Mouse (Mus musculus) embryo, embryonic 10 days (tissue): Measurements from ENCODE around the gene Lcmt1.

Source experiments
- DNase-seq: peaks from one replicate; pipeline ENCODE4 v3.0.0-alpha.2; 2015; ENCODE audit warnings: low spot score

Gene Lcmt1

DNA sequence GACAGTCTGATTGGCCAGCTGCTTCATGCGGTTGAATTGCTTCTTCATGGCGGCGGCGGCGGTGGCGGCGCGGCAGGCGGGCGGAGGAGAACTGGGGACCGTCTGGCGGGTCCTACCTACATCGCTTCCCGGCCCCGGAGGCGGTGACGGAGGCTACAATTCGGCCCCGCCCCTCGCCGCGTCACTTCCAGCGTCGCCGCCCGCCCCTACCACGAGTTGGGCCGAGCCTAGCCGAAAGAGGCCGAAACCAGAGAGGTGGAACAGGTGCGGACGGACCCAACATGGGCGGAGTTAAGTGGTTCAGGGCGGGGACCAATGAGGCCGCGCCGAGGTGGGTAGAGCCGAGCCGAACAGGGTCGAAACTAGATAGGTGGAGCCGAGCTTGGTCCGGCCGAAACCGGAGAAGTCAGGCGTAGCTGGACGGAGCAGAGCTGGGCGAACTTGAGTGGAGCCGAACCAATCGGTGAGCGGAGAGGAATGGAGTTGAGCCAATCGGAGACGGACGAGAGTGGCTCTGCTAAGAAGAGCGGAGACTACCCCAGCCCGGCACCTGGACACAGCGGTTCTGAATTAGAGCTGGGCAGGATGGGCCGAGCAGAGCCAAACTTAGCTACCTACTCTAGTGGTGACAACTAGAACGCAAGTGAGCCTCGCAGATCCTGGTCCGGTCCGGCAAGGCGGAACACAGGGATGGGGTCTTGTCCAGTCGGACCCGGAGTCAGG is at the start of gene Lcmt1, which contains the start of gene Arhgap17:
TSS of gene Lcmt1 (plus strand) at position 26 of the 723 bp plus-strand sequence.
TSS of gene Arhgap17 (minus strand) at position 157 of the 723 bp plus-strand sequence.
- peak; percentile 98 for DNase-seq

DNA sequence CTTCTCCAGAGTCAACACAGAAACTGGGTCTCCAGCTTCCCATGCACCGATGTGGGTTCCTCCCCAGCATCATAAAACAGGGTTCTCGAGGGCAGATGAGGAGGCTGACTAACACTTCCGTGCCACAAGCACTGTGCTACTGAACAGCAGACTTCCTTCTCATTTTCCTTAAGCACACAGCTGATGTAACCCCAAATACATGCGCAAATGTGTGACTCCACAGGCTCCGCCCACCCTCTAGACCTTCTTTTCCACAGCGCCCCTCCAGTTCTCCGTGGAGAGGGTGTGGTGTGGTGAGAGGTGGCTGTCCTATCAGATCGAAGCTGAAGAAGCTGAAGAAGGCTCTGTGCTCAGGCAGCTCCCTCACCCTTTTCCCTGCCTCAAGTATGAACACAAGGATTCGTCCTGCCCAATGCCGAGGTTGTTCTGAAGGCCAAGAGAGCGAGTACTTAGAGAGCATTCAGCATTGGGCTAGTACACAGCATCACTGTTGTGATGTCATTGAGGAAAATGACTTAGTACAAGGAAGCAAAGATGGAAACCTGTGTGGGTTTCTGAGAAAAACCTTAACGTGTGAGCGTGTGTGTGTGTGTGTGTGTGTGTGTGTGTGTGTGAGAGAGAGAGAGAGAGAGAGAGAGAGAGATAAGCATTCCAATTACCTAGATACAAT is 47.0 kb upstream of the Lcmt1 start:
- DNase-seq: no peak

DNA sequence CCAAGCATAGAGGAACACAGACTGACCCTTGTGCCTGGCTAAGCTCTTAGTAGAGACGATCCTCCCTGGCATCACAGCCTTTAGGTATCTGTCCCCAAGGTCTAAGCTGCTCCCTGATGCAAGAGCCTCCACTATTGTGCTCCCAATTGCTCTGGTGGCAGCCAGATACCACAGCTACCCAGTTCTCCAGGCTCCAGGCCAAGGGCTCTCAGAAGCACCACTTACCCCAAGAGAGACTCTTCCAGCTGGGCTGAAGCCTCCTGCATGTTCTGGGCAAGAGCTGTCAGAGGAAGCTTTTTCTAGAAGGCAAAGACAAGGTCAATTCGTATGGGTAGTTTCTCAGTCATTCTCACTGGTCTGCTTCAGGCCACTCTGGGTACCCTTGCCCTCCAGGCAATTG is 46.2 kb upstream of the Lcmt1 start:
- no peak for DNase-seq

DNA sequence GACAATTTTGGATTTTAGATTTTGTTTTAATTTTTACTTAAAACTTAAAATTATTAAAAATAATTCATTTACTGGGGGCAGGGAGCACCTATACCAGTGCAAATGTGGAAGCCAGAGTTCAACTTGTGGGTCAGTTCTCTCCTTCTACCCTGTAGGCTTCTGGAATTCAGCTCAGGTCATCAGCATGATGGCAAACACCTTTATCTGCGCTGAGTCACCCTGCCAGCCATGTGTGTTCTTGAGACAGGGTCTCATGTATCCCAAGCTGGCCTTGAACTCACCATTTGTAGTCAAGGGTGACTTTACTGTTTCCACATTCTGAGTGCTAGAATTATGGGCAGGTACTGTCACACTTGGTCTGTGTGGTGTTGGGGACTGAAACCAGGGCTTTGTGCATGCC is 45.5 kb upstream of the Lcmt1 start:
- DNase-seq: no peak

DNA sequence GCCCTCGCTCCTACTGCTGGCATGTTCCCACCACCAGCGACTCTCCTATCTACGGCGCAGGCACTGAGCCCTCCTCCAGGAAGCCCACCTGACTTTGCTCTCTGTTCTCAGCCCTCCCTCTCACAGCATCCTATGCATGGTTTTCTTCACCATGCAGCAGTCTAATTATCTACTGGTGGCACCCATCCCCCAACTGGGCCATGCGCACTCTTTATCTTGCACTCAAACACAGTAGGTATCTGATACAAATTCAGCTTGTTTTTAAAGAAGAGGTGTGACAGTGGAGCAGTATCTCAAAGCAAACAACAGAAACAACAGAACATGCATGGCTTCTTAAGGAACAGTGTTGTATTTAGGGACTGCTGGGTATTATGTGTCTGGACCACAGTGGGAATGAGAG is 43.5 kb upstream of the Lcmt1 start:
- no peak for DNase-seq

DNA sequence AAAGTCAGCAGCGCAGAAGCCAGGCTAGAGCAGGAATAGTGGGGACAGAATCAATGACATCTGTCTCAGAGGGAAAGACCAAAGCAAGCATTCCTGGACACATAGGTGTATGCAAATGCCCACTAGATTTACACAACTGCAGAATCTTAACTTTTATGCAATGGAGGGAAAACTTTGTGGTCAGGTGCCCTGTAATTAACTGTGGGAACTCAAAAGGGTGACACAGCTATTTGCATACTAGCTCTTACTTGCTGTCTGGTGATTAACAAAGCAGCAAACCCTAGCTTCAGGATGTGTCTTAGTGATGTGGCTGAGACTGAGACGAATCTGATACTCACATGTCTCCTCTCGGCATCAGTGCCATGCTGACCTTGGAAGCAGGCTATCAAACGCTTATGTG is 42.7 kb upstream of the Lcmt1 start:
- no peak for DNase-seq

DNA sequence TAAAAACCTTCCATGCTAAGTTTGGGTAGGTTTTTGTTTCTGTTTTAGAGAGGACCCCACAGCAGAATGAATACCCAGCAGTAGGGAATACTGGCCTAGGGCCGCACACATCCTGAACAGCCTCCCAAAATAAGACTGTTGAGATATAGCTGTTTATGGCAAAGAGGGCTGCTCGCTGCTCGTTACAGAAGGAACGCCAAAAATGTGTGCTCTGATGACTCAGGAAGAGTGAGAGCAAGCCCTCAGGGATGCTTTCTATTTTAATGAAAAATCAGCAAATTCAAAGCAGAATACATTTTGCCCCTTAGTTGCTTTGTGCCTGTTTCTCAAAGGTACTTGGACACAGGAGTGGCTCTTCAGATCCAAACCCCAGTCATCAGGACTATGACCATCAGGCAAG is 41.7 kb upstream of the Lcmt1 start:
- no peak for DNase-seq

DNA sequence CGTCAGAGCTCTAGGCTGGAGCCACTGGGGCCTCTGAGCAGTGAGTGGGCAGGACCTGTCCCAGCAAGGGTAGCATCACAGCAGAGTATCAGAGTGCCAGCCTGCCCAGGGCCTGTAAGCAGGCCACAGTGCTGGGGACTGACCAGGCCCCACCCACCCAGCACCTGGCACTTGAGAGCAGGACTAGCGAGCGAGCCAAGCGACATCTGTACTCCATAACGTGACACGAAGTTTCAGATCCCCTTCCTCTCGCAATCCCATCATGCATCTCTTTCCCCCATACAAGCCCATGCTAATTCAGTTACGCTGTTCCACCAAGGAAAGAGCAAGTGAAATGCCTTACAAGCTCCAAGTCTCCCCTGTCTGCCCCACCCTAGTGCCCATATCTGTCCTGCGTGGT is 39.1 kb upstream of the Lcmt1 start:
- DNase-seq: no peak

DNA sequence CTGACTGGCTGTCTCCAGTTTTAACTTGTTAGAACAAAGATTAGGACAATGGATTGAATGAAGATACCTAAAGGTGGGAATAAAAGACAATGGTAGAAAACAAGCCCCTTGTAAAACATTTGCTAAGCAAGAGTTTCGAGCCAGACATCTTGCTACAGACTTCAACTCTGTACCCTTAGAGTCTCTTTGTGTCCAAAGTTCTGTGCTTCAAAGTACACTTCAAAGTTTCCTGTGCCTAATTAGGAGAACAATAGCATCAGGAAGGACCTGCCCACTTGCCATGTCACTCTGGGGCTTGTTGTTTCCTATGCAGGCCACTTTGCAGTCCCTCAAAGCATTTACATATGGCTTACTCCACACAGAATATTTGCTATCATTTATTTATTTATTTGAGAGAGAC is 33.3 kb upstream of the Lcmt1 start:
- no peak for DNase-seq

DNA sequence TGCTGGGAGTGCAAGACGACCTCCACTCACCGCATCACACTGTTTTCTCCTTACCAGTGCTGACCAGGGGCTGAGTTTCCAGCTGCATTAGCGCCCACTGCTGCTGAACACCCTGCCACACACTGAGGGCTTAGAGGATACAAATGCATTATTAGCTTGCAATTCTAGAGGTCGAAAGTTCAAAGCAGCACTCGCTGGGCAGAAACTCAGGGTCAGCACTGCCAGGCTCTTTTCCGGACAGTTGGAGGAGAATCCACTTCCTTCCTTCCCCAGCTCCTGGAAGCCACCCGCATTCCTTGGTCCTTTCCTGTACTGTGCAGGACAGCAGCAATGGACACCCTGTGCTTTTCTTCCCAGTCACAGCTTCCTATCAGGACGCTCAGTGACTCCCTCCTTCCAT is 31.2 kb upstream of the Lcmt1 start:
- DNase-seq: peak; percentile 43

DNA sequence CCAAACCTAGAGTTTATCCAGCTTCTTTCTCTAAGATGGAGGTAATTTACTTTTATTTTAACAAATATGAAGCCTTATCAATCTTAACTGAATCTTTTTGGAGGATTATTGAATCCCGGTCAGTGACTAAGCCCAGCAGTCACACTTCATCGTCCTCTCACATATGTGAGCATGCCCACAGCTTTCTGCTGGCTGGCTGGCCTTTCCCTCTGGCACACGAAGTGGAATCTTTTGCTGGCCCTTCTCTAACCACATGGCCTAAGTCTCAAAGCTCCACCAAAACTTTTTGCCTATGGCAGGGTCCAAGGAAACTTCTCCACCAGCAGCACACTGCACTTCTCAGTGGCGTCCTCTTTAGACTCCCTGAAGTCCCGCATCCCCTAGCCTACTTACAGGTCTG is 27.7 kb upstream of the Lcmt1 start:
- no peak for DNase-seq

DNA sequence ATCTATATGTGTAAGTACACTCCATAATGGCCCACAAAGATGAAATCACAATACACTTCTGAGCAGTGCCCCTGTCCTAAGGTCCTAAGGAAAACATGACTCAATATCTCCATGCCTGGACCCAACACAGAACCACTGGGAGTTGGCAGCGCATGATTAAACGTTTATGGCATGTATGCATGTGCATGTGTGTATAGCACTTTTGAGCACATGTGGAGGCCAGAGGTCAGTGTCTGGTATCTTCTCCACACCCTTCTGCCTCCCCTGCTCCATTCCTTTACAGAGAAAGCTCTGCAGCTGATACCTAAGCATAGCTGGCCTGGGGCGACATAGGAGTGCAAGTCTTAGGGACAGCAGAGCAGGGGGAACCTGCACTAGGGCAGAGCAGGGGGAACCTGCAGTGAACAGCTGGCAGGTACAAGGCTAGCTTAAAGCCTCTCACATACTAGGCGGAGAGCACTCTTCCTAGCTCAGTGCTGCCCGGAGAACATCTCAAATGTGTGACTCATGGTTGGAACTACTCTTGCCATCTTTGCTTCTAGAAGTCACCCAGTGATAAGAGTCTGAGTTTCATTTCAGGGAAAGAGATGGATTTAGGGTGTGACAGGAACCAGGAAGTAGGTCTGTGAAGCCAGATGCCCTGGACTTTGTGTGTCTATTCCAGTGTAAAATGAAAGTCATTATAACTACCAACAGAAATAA is 25.4 kb upstream of the Lcmt1 start:
- no peak for DNase-seq

DNA sequence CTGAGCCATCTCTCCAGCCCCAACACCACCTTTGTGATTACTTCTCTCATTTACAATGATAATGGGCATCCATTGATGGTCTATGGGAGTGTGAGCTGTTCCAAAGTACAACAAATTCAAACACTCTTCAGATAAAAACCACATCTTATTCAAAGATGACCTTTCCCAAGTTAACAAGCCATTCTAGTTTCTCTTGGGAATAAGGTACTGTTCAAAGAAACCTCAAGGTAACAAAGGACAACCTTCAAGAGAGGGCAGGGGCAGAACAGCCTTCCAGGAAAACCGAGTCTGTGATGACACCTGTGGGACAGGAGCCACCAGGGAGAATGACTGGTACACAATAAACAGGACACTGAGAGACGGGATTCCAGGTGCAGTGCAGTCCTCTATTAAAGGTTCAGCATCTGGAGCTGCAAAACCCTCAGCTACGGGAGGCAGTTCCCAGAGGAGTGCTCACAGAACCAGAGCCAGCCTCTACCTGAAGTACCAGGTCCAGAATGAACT is 24.5 kb upstream of the Lcmt1 start:
- no peak for DNase-seq

DNA sequence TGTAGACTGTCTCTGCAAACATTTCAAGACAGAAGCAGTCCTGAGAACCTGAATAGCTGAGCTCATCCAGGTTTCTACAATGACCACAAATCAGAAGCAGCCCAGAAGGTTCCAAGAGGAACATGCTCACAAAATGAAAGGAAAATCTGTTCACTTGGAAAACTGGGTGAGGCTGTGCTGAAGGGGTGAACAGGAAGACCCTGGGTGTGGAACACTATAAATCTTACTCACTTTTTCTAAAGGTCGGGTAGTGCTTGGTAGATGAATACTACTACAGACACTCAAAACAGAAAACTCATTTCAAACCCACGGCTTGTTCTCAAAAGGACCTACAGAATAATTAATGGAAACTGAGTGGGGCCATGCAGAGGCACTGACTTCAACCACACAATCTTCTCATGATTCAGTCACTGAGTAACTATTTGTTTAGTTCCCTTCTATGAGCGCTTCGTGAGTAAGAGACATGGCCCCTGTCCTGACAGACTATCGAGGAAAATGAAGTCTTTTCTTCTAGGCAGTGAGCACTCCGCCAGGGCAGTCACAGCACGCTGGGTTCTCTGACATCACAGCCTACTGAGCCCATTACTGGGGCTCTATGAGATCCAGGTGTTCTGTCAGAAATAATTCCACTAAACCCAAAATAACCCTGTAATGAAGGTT is 22.8 kb upstream of the Lcmt1 start:
- no peak for DNase-seq

DNA sequence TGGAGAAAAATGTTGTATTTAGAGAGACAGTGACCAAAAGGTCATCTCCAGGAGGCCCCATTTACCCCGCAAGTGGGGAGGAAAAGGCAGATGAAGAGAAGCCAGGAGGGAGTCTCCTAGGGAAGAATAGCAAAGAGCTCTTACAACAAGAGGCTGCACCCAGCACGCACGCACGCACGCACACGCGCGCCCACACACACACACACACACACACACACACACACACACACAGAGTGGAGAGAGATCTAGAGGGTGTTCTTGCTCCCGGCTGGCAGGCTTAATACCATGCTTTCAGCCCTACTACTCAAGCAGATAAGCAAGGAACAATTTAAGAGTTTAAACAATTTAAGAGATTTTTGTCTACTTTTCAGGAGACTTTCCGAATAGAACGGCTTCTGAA is 19.8 kb upstream of the Lcmt1 start:
- no peak for DNase-seq

DNA sequence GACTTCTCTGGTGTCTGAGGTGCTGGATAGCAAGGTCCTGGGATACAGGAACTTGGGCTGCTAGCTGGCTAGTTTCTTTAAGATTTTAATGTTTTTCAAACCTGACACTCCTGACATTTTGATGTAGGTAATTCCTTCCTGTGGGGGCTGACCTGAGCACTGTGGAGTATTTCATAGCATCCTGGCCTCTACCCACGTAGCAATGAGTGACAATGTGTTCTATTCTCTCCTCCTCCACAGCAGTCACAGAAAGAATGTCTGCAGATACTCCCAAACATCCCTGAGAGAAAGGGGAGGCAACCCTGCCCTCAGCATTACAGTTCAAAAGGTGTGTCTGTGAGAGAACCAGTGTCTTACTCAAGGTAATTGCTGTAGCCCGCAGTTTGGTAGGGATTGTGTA is 19.3 kb upstream of the Lcmt1 start:
- DNase-seq: no peak

DNA sequence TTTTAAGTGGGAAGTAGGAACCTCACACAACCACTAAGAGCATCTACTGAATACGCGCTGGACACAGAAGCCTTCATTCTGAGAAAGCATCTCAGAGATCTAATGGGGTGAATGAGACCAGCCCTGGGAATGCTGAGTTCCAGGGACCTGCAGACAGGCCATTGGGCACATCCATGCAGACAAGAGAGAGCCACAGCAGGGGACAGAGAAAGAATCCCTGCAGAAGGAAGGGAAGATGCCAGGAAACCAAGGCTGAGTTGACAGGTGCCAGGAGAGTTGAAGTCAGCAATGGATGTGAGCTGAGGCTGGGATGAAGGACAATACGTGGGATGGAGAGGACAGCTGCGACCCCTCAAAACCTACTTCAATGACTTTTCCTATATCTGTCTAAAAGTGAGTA is 16.5 kb upstream of the Lcmt1 start:
- no peak for DNase-seq

DNA sequence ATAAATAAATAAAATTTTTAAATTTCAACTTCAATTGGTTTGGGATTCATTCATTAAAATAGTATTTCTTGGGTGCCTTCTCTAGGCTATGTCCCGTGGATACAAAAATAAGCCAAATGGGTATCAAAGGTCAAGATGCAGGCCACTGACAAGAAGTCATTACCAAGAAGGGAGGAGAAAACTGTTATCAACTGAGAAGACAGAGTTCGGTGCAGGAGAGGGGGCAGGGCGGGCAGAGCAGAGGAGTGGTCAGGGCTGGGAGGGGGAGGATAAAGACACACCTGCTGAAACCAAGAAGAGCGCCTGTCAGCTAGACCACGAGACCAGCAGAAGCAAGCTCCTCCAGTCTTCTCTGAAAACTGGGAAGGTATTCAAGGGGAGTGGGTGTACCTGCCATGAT is 15.7 kb upstream of the Lcmt1 start:
- no peak for DNase-seq

DNA sequence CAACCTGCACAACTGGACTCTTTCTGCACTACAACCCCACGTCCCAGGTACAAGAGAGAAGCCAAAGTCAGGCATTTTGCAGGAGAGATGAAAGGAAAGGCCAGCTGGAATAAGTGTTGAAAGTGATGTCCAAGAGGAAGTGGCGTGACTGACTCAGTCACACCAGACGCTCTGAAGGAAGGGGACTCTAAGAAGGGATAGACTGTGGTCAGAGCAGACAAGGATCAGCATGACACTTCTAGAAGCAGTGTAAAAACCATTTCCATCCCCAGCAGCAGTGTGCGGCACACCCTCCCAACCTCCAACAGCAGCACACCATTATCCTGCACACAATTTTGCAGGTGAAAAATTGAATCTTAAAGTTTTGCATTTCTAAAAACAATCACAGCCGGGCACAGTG is 15.2 kb upstream of the Lcmt1 start:
- no peak for DNase-seq

DNA sequence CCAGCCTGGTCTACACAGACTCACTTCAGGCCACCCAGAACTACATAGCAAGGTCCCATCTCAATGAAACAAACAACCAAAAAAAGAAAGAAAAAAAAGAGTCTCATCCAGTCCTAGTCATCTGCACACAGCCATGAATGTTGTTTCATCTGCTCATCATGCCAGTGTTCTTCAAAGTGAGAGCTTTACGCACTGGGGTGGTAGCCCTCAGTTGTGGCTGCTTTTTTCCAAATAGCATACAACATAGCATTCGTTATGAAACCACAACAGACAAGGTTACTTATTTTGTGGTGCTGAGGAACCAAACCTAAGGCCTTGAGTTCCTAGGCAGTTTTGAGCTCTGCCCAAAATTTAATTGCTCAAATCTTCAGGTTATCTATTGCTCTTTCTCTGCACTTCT is 14.7 kb upstream of the Lcmt1 start:
- DNase-seq: no peak

DNA sequence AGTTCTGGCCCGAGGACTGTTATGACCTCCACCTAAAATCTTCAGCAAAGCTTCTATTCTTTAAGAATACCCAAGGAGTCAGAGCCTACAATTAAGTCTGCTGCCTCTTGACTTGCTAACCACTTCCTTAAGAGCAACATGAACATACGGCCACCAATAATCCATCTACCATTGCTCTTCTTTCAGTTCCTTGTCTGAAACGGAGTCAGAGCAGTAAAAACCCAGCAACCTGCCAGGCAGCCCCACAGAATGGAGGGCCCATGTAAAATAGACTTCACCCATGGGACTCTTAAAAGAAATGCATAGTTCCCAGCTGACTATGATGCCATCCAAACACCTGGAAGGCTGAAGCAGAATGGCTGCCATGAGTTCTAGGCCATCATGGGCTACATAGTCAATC is 13.4 kb upstream of the Lcmt1 start:
- no peak for DNase-seq

DNA sequence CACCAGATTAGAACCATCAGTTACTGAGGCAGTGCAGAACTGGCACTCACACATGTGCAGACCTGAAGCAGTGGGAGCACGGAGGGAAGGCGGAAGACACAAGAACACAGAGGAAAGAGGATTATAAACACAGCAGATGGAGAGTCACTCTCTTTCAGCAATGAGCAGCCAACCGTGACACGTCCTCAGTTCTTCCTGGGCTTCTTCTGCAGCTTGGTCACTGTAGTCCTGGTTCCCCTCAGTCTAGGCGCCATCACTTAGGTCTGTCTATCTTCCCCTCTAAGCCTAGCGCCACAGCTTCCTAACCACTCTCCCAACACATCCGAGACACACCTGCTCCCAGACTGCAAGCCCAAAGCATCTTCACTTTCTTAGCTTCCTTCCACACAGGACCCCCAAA is 10.5 kb upstream of the Lcmt1 start:
- DNase-seq: no peak

DNA sequence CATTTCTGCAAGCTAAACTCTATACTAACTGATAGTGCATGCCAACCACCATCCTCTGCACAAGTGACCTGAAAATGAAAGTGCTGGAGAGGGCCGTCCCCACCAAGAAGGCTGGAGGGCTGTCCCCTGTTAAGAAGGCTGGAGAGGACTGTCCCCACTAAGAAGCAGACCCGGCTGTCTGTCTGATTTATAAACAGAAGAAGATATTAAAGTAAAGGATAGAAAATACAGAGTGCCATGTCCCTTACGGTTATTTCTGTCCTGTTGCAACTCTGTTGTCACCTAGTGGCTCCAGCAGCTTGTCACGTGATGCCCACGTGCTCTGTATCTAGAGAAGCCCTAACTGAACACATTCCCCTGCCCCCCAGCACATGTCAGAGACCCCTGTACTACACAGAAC is 9.4 kb upstream of the Lcmt1 start:
- DNase-seq: no peak
